Mouse (Mus musculus) kidney, embryonic 14.5 days (tissue): ENCODE measurements around the gene 1700001O22Rik. TPM values are rescaled to one million over a fixed set of nuclear protein-coding genes. Genes with fewer than 3 reads are reported as not detected.

Source experiments
- polyA plus RNA-seq: library from polyadenylated mRNA; unstranded; fragments of >200 nt; fragmentation: Nextera tagmentation; extraction: Ambion mirVana; gene quantifications from 2 replicates; pipeline ENCODE4 v1.2.1, GENCODE M21; 2014

The 1700001O22Rik gene
- polyA plus RNA-seq, 1 experiment from 2014 or later, result 4.2 TPM

Other genes with a start within 250 kb of the 1700001O22Rik start
- gene Cstad, start 208.6 kb downstream of the 1700001O22Rik start, polyA plus RNA-seq, result 0.91 and 1.7 TPM in 2 replicates
- gene Ntmt1, start 4.2 kb upstream of the 1700001O22Rik start, polyA plus RNA-seq, result 95.6 and 101 TPM in 2 replicates
- gene Asb6, start 26.7 kb upstream of the 1700001O22Rik start, polyA plus RNA-seq, result 29.7 and 33.3 TPM in 2 replicates
- 15.3 and 20.1 TPM in 2 replicates for gene Prrx2, start 31.3 kb upstream of the 1700001O22Rik start, polyA plus RNA-seq
- 6.1 and 7.2 TPM in 2 replicates for gene Ptges, start 126.2 kb upstream of the 1700001O22Rik start, polyA plus RNA-seq
- 31.0 and 39.3 TPM in 2 replicates for gene Tor1b, start 149.3 kb upstream of the 1700001O22Rik start, polyA plus RNA-seq
- 71.8 and 80.6 TPM in 2 replicates for gene Tor1a, start 164.3 kb upstream of the 1700001O22Rik start, polyA plus RNA-seq
- gene BC005624, start 178.5 kb upstream of the 1700001O22Rik start, polyA plus RNA-seq, result 48.7 and 52.7 TPM in 2 replicates
- 8.7 and 12.5 TPM in 2 replicates for gene Usp20, start 178.6 kb upstream of the 1700001O22Rik start, polyA plus RNA-seq